Mouse (Mus musculus) T-helper 2 cell (primary cell): Measurements from ENCODE around the gene Usp43.

ENCODE experiments used
- in situ Hi-C: fragments of 300-600 bp; cut with MboI, MseI; formaldehyde crosslinking; loops from one replicate; pipeline ENCODE4 v1.15.1; 2025; ENCODE audit warnings: high pct_unique_total_duplicates

Gene Usp43

GRCm38 (mm10) chr11:67808051-67808450, 113.9 kb downstream of the Usp43 start:
- in situ Hi-C loops = no loop called here

GRCm38 (mm10) chr11:67806832-67807597, 114.9 kb downstream of the Usp43 start:
- in situ Hi-C loops = no loop called here

- in situ Hi-C loops = no loop called here
Observed at GRCm38 (mm10) chr11:67805538-67805937, 116.4 kb downstream of the Usp43 start.
